Mouse (Mus musculus): ENCODE data around the gene Cct2.
"Not testable (repeated sequence)": the region's sequence is repeated elsewhere in the genome, so short reads cannot be mapped to it uniquely, and the experiment has no call there.

Cct2 gene

DNA sequence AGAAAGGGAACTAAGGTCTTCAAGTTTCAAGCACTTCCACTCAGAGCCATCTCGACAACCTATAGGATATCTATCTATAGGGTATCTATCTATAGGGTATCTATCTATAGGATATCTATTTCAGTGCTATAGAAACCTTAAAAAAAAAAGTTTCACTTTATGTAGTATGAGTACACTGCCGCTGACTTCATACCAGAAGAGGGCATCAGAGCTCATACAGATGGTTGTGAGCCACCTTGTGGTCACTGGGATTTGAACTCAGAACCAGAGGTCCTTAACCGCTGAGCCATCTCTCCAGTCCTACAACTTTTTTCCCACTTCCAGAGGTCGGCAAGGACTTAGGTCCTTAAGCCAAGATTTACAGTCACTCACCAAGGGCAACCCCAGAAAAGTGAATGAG is 7.9 kb downstream of the Cct2 start:
- in situ Hi-C loops (cut with MboI, MseI), result no loop called here

DNA sequence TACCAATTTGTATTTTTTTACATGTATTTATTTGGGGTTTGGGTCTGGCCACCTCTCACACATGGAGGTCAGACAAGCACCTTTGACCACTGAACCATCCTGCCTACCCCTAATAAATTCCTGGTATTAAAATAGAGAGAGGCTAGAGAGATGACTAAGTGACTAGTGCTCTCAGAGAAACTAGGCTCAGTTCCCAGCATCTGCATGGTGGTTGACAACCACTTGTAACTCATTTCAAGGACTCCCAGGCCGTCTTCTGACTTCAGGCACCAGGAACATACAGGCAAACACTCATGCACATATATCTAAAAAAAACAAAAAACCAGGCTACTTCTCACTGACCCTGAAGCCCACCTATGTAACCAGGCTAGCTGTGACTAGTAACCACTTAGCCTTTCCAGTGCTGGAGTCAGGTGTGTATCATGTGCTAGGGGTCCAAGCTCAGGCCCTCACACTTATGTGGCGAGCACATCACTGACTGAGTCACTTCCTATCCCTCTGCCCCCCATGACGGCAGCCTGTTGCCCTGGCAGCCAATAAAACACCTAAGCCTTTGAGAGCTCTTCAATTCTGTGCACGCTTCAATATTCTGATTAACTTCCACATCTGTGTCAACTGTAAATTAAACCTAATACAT is 13.5 kb downstream of the Cct2 start:
- in situ Hi-C loops (cut with MboI, MseI), result no loop called here

DNA sequence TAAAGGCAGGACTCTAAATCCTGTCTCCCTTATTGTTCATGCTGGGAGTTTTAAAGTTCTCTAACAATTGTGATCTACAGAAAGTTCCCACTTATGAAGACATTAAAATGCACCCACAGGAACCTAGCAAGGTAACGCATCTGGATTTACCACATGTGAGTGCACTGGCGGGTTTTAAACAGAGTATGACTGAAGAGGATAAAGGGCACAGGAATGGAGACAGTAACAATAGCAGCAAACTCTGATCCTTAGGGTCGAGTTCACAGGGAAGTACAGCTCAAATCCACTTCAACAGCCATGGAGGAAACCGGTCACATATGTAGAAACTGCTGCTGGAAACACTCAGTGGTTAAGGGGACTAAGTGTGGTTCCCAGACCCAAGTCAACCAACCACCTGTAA is 14.4 kb downstream of the Cct2 start:
- in situ Hi-C loops (cut with MboI, MseI), result no loop called here

DNA sequence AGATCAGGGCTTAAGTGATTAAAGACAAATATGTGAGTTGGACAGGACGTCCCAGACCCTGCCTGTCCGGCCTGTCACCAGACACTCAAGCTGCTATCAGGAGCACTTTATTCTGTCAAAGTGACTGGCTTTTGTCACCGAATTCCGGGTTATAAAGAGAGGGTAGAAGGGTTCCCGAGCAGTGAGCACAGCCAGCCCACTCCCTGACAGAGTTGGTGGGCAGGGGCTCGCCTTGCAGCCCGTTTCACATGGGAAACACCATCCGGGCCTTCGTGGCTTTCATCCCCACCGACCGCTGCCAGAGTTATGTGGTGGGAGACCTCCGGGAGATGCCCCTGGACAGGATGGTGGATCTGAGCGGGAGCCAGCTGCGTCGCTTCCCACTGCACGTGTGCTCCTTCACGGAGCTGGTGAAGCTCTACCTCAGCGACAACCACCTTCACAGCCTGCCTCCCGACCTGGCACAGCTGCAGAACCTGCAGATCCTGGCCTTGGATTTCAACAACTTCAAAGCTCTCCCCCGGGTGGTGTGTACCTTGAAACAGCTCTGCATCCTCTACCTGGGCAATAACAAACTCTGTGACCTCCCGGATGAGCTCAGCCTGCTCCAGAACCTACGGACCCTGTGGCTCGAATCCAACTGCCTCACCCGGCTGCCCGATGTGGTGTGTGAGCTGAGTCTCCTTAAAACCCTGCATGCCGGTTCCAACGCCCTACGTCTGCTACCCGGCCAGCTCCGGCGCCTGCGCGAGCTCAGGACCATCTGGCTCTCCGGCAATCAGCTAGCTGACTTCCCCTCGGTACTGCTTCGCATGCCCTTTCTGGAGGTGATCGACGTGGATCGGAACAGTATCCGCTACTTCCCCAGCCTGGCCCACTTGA is 18.2 kb downstream of the Cct2 start, which contains the start of gene Lrrc10:
Lrrc10 (plus strand) TSS at position 167 of the 882 bp plus-strand sequence.
- in situ Hi-C loops (cut with MboI, MseI), result no loop called here

GRCm38 (mm10) chr10:117043497-117044166 is 20.0 kb downstream of the Cct2 start:
- in situ Hi-C loops (cut with MboI, MseI), result not testable (repeated sequence)

- in situ Hi-C loops (cut with MboI, MseI), result no loop called here
These were observed 21.3 kb downstream of the Cct2 start for GRCm38 (mm10) chr10:117042295-117042694.

- in situ Hi-C loops (cut with MboI, MseI), result no loop called here
These were observed 23.3 kb downstream of the Cct2 start for GRCm38 (mm10) chr10:117040355-117040754.

DNA sequence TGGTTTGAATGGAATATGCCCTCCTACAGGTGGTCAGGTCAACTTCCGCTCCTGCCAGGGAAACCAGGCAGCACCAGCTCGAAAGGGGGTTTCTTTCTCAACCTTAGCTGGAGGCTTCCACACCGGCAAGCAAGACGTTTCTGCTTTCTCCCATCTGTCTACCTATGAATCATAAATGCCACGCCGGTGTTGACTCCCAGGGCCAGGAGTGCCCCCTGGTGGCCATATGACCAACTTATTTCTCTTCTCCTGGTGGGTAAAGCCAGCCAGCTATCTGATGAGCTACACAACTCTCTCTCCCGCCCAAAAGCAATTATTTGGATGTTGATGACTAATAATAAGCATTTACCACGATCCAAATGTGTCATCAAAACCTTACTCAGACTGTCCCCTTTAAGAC is 29.8 kb downstream of the Cct2 start:
- in situ Hi-C loops (cut with MboI, MseI), result no loop called here

DNA sequence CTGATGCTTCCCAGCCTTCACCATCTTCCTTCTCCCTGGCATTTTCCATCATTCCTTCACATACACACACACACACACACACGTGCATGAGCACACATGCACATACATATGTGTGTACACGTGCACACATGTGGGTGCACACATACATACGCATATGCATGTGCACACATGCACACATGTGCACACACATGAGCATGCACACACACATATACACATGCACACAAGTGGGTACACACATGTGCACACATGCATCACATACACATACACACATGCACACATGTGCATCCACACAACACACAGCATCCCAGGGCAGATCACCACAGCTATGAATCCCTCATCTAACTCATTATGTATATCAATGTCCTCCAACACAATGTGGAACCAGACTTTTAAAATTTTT is 32.5 kb downstream of the Cct2 start:
- in situ Hi-C loops (cut with MboI, MseI), result no loop called here

- in situ Hi-C loops (cut with MboI, MseI), result no loop called here
These were observed 37.4 kb downstream of the Cct2 start for GRCm38 (mm10) chr10:117026176-117026575.

DNA sequence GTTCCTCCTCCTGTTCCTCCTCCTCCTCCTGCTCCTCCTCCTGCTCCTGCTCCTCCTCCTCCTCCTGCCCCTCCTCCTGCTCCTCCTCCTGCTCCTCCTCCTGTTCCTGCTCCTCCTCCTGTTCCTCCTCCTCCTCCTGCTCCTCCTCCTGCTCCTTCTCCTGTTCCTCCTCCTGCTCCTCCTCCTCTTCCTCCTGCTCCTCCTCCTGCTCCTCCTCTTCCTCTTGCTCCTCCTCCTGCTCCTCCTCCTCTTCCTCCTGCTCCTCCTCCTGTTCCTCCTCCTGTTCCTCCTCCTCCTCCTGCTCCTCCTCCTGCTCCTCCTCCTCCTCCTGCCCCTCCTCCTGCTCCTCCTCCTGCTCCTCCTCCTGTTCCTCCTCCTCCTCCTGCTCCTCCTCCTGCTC is 37.8 kb downstream of the Cct2 start:
- in situ Hi-C loops (cut with MboI, MseI), result not testable (repeated sequence)

GRCm38 (mm10) chr10:117023693-117024092 is 39.9 kb downstream of the Cct2 start:
- in situ Hi-C loops (cut with MboI, MseI), result no loop called here

DNA sequence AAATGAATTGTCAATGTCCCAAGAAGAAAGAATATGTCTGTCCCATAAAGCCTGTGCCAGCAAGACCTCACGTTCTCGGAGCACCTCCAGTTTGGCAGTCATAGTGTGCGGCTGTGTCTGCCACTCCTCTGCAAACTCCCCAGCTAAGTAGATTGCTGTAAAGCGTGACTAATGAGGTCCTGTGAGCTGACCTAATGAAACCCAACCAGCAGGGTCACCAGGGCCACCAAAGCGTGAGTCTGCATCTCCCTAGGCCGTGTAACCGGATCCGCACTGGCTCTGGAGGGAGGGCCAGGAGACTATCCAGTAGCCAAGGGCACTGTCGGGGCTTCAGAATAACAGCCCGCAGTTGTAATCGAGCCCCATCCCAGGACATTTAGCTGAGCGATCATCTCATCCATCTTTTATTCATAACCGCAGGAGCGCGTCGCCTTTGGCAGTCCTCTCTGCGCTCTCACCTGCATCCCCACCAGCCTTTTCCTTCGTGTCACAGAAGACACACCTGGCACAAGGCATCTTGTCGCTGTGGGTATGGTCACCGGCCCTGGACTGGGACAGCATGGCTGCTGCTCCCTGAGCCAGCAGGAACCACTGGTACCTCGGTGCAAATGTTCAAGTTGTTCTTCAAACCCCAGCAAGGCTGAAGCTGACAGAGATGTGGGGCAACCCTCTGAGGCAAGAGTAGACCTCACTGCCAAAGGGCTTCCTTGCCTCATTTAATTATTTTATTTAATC is 42.4 kb downstream of the Cct2 start:
- in situ Hi-C loops (cut with MboI, MseI), result no loop called here

DNA sequence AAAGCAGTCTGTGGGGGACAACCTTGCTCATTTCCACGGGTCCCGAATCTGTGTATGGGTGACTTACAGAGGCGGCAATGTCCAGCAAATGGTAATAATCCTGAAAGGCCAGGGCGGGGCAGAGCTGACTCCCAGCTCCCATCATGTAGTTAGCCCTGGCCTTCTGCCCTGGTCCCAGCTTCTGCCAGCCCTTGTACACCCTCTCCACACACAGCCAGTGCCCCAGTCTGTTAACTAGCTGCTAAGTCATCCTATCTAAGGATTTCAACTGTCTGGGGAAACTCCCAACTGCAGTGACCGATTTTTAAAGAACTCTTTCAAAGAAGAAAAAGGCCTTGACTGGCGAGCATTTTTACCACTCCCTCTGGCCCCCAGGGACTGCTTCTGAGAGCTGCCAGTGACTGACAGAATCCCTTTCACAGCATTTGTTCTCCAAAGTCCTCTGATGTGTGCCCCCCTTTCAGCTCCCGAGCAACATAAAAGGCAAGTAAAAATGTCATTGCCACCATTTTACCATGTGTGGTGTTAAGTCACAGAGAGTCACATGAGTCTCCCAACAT is 45.3 kb downstream of the Cct2 start:
- in situ Hi-C loops (cut with MboI, MseI), result loop anchor here (10.0 kb wide), 1 partner anchor 1684 kb away; no protein-coding TSS in a partner anchor

- in situ Hi-C loops (cut with MboI, MseI), result loop anchor here (10.0 kb wide), 1 partner anchor 1680 kb away; no protein-coding TSS in a partner anchor
These were observed 49.0 kb downstream of the Cct2 start for GRCm38 (mm10) chr10:117014565-117014964.

GRCm38 (mm10) chr10:117013689-117014390 is 49.8 kb downstream of the Cct2 start:
- in situ Hi-C loops (cut with MboI, MseI), result loop anchor here (10.0 kb wide), 1 partner anchor 1679 kb away; no protein-coding TSS in a partner anchor

- in situ Hi-C loops (cut with MboI, MseI), result loop anchor here (10.0 kb wide), 1 partner anchor 1676 kb away; no protein-coding TSS in a partner anchor
These were observed 52.6 kb downstream of the Cct2 start for GRCm38 (mm10) chr10:117011047-117011446.

- in situ Hi-C loops (cut with MboI, MseI), result loop anchor here (10.0 kb wide), 1 partner anchor 1675 kb away; no protein-coding TSS in a partner anchor
These were observed 53.9 kb downstream of the Cct2 start for GRCm38 (mm10) chr10:117009691-117010090.

- in situ Hi-C loops (cut with MboI, MseI), result no loop called here
These were observed 57.7 kb downstream of the Cct2 start for GRCm38 (mm10) chr10:117005707-117006464.

DNA sequence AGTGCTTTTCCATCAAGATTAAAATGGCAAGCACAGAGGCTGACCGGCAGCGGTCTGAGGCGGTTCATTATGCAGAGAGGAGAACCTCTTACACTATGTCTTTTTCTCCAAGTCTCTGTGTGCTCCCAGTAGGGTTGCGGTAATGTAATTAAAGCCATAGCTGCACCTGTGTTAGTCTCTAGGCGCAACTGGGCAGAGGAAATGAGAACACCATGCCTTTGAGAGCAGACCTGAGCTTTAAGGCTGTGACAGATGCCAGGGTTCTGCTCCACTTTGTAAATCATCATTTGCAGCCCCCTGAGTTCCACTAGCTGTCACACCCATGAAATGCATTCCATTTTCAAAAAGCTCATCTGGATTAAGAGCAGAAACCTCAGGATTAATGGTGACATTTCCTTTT is 58.9 kb downstream of the Cct2 start:
- in situ Hi-C loops (cut with MboI, MseI), result no loop called here

Data from T-helper 1 cell (primary cell).